Mouse (Mus musculus) intestine, embryonic 14.5 days (tissue): ENCODE data around the gene Fkbp5. TPM values are rescaled to one million over a fixed set of nuclear protein-coding genes. Genes with fewer than 3 reads are reported as not detected.

ENCODE experiments used
- ATAC-seq: fragments of 200-750 bp; cut with Nextera tagmentation; replicated peaks from 2 replicates; pipeline ENCODE4 v1.8.0; 2017; ENCODE audit warnings: low read depth, moderate number of reproducible peaks, moderate TSS enrichment, moderate library complexity; ENCODE audit not compliant: low FRiP score, low TSS enrichment
- DNase-seq: peaks from one replicate; pipeline ENCODE4 v3.0.0-alpha.2; 2018; ENCODE audit warnings: low spot score
- H3K27ac ChIP-seq: fragments of 300-500 bp; sonication (generic); 2 replicates; pipeline ENCODE4 v1.5.1; 2014; ENCODE audit warnings: low read depth, mild to moderate bottlenecking, control low read depth
- H3K27me3 ChIP-seq: fragments of 300-500 bp; sonication (generic); replicated peaks from 2 replicates; pipeline ENCODE4 v1.6.1; 2014; ENCODE audit warnings: low read length, control low read depth; ENCODE audit not compliant: control insufficient read depth, insufficient read depth
- H3K36me3 ChIP-seq: fragments of 300-500 bp; sonication (generic); 2 replicates; pipeline ENCODE4 v1.6.1; 2014; ENCODE audit warnings: low read length, control low read depth; ENCODE audit not compliant: control insufficient read depth, insufficient read depth
- H3K4me1 ChIP-seq: fragments of 300-500 bp; sonication (generic); replicated peaks from 2 replicates; pipeline ENCODE4 v1.6.1; 2014; ENCODE audit warnings: low read length, control low read depth, mixed read lengths; ENCODE audit not compliant: control insufficient read depth, insufficient read depth
- H3K4me2 ChIP-seq: fragments of 300-500 bp; sonication (generic); 2 replicates; pipeline ENCODE4 v1.6.1; 2014; ENCODE audit warnings: low read length
- H3K4me3 ChIP-seq: fragments of 300-500 bp; sonication (generic); 2 replicates; pipeline ENCODE4 v1.5.1; 2014; ENCODE audit warnings: low read depth, low read length, control low read depth, mixed read lengths
- H3K9ac ChIP-seq: fragments of 300-500 bp; sonication (generic); 2 replicates; pipeline ENCODE4 v1.6.1; 2014; ENCODE audit warnings: mild to moderate bottlenecking, low read length
- H3K9me3 ChIP-seq: fragments of 300-500 bp; sonication (generic); 2 replicates; pipeline ENCODE4 v1.6.1; 2016; ENCODE audit warnings: low read length, control low read depth; ENCODE audit not compliant: control insufficient read depth
- WGBS: fragments of 180-500 bp; shearing (Covaris S2); extraction: QIAGEN DNeasy Blood & Tissue Kit; methylation state at CpG from one replicate; pipeline ENCODE4 v1.1.7; 2014; 5-methylcytosine and 5-hydroxymethylcytosine counted together
- polyA plus RNA-seq: library from polyadenylated mRNA; unstranded; fragments of >200 nt; fragmentation: Nextera tagmentation; extraction: Ambion mirVana; gene quantifications from 2 replicates; pipeline ENCODE4 v1.2.1, GENCODE M21; 2014

The Fkbp5 gene
- polyA plus RNA-seq, 1 experiment from 2014 or later, result 8.7 TPM

- ATAC-seq (no peak), DNase-seq (no peak)
- Histone ChIP-seq H3K9ac (no peak overlapping the region), H3K4me3 (no peak overlapping the region), H3K27me3 (no peaks in the 10 kb centered on the region), H3K27ac (no peak overlapping the region), H3K4me2 (peak overlapping the region; percentile 58; the same call in 1 of the 2 replicates), H3K4me1 (peaks cover 5% of the 10 kb centered on the region; the same call in 1 of the 2 replicates), H3K36me3 (no peaks in the 10 kb centered on the region), H3K9me3 (no peaks in the 10 kb centered on the region)
- 78% methylated on average over 6 of the region's 6 CpGs for WGBS
Measured at GRCm38 (mm10) chr17:28486720-28487119, 30.6 kb downstream of the Fkbp5 start.

- peak overlapping the region; percentile 86 for H3K4me3 ChIP-seq
- DNase-seq, result peak; percentile 98
- 2% methylated on average over 44 of the region's 58 CpGs for WGBS
Measured at GRCm38 (mm10) chr17:28485977-28486400, 31.3 kb downstream of the Fkbp5 start.

GRCm38 (mm10) chr17:28485446-28485948 lies 31.8 kb downstream of the Fkbp5 start:
- DNase-seq (no peak), ATAC-seq (peak; percentile 61)
- H3K9me3 ChIP-seq, result no peaks in the 10 kb centered on the region
- H3K4me3 ChIP-seq, result peak overlapping the region; percentile 86
- H3K27me3 ChIP-seq, result no peaks in the 10 kb centered on the region
- peak overlapping the region; percentile 76 for H3K9ac ChIP-seq
- peaks cover 5% of the 10 kb centered on the region; the same call in 1 of the 2 replicates for H3K4me1 ChIP-seq
- no peaks in the 10 kb centered on the region for H3K36me3 ChIP-seq
- H3K27ac ChIP-seq, result peak overlapping the region; percentile 78
- WGBS, result under 1% methylated on average over 70 of the region's 77 CpGs
- peak overlapping the region; percentile 58 for H3K4me2 ChIP-seq

More at GRCm38 (mm10) chr17:28485977-28486400, 31.3 kb downstream of the Fkbp5 start:
- Histone ChIP-seq H3K9ac (peak overlapping the region; percentile 76), H3K4me2 (peak overlapping the region; percentile 58), H3K27me3 (no peaks in the 10 kb centered on the region), H3K4me1 (peaks cover 5% of the 10 kb centered on the region; the same call in 1 of the 2 replicates), H3K36me3 (no peaks in the 10 kb centered on the region), H3K27ac (peak overlapping the region; percentile 78), H3K9me3 (no peaks in the 10 kb centered on the region)
- ATAC-seq, result peak; percentile 98

- ATAC-seq (no peak; the same call in 1 of the 2 replicates), DNase-seq (peak; percentile 86)
- Histone ChIP-seq H3K4me1 (peaks cover 5% of the 10 kb centered on the region; the same call in 1 of the 2 replicates), H3K27me3 (no peaks in the 10 kb centered on the region), H3K27ac (peak overlapping the region; percentile 78; the same call in 1 of the 2 replicates), H3K4me2 (peak overlapping the region; percentile 58), H3K36me3 (no peaks in the 10 kb centered on the region), H3K9ac (peak overlapping the region; percentile 76), H3K9me3 (no peaks in the 10 kb centered on the region), H3K4me3 (peak overlapping the region; percentile 86)
- WGBS, result 8% methylated on average over 30 of the region's 30 CpGs
Measured at GRCm38 (mm10) chr17:28484704-28485445, 32.5 kb downstream of the Fkbp5 start.

GRCm38 (mm10) chr17:28477421-28477820 lies 39.9 kb downstream of the Fkbp5 start:
- WGBS, result 90% methylated on average over 8 of the region's 8 CpGs
- no peaks in the 10 kb centered on the region for H3K36me3 ChIP-seq
- ATAC-seq, result no peak
- H3K4me1 ChIP-seq, result no peaks in the 10 kb centered on the region
- no peaks in the 10 kb centered on the region for H3K9me3 ChIP-seq
- DNase-seq, result no peak
- H3K4me2 ChIP-seq, result no peak overlapping the region
- no peaks in the 10 kb centered on the region for H3K27me3 ChIP-seq
- no peak overlapping the region for H3K9ac ChIP-seq
- H3K4me3 ChIP-seq, result no peak overlapping the region
- no peak overlapping the region for H3K27ac ChIP-seq

GRCm38 (mm10) chr17:28476441-28476840 lies 40.9 kb downstream of the Fkbp5 start:
- Histone ChIP-seq H3K9me3 (no peaks in the 10 kb centered on the region), H3K9ac (no peak overlapping the region), H3K36me3 (no peaks in the 10 kb centered on the region), H3K4me3 (no peak overlapping the region), H3K4me1 (no peaks in the 10 kb centered on the region), H3K27me3 (no peaks in the 10 kb centered on the region), H3K27ac (no peak overlapping the region), H3K4me2 (no peak overlapping the region)
- ATAC-seq (no peak), DNase-seq (no peak)

- Histone ChIP-seq H3K4me2 (no peak overlapping the region), H3K4me3 (no peak overlapping the region), H3K9me3 (no peaks in the 10 kb centered on the region), H3K36me3 (no peaks in the 10 kb centered on the region), H3K9ac (no peak overlapping the region), H3K27ac (no peak overlapping the region), H3K4me1 (no peaks in the 10 kb centered on the region), H3K27me3 (no peaks in the 10 kb centered on the region)
- 63% methylated on average over 3 of the region's 3 CpGs for WGBS
- DNase-seq, result no peak
- no peak for ATAC-seq
Measured at GRCm38 (mm10) chr17:28475593-28476325, 41.6 kb downstream of the Fkbp5 start.

GRCm38 (mm10) chr17:28472696-28473095 lies 44.6 kb downstream of the Fkbp5 start:
- H3K4me2 ChIP-seq, result no peak overlapping the region
- H3K27me3 ChIP-seq, result no peaks in the 10 kb centered on the region
- H3K4me1 ChIP-seq, result 0 out of 2 replicates have a peak, but pooled peaks cover 6% of the 10 kb centered on the region
- no peaks in the 10 kb centered on the region for H3K36me3 ChIP-seq
- H3K27ac ChIP-seq, result no peak overlapping the region
- DNase-seq, result no peak
- H3K9me3 ChIP-seq, result no peaks in the 10 kb centered on the region
- no peak for ATAC-seq
- no peak overlapping the region for H3K4me3 ChIP-seq
- WGBS, result 73% methylated on average over 5 of the region's 5 CpGs
- no peak overlapping the region for H3K9ac ChIP-seq
